Mouse (Mus musculus): Measurements from ENCODE around the gene Mcm7.

The Mcm7 gene

GRCm38 (mm10) chr5:138155443-138155976 is 16.7 kb downstream of the Mcm7 start, which contains the start of gene Zfp113:
Gene Zfp113, minus strand, starts transcription at chr5:138155744.
- DNase-seq (ENCODE audit: low spot score), result peak; percentile 66

DNA sequence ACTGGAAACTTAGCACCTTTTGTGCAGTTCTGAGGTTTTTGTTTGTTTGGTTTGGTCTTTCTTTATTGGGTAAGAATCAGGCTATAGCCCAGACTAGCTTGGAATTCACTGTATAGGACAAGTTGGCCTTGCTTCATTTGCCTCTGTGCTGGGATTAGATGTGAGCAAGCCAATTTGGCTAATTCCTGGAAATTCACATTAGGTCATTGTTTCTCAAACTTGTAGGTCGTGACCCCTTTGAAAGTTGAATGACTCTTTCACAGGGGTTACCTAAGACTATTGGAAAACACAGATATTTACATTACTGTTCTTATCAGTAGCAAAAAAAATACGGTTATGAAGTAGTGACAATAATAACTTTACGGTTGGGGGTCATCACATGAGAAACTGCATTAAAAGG is 17.8 kb downstream of the Mcm7 start:
- DNase-seq (ENCODE audit: low spot score), result no peak

- no peak for DNase-seq (ENCODE audit: low spot score)
Measured at GRCm38 (mm10) chr5:138138585-138138984, 33.6 kb downstream of the Mcm7 start.

- no peak for DNase-seq (ENCODE audit: low spot score)
Measured at GRCm38 (mm10) chr5:138137935-138138549, 34.2 kb downstream of the Mcm7 start.

DNA sequence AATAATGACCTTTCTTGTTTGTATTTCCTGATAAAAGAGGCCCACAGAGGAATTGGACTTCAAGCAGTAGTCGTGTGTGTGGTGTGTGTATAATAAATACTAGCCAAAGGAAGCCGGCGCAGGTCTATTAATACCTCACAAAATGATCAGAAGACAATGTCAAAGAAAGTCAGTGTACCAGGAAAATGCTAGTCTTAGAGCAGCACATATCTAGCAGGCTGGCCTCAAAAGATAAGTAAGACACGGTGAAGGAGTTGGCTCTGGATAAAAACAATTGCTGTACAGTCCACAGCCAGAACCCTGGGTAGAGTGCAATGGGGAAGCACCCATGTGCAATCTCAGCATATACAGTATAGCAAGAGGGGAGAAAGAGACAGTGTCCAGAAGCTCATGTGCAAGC is 35.0 kb downstream of the Mcm7 start:
- DNase-seq (ENCODE audit: low spot score), result no peak

- no peak for DNase-seq (ENCODE audit: low spot score)
Measured at GRCm38 (mm10) chr5:138132425-138133064, 39.7 kb downstream of the Mcm7 start.

GRCm38 (mm10) chr5:138118041-138118440 is 54.2 kb downstream of the Mcm7 start:
- no peak for DNase-seq (ENCODE audit: low spot score)

DNA sequence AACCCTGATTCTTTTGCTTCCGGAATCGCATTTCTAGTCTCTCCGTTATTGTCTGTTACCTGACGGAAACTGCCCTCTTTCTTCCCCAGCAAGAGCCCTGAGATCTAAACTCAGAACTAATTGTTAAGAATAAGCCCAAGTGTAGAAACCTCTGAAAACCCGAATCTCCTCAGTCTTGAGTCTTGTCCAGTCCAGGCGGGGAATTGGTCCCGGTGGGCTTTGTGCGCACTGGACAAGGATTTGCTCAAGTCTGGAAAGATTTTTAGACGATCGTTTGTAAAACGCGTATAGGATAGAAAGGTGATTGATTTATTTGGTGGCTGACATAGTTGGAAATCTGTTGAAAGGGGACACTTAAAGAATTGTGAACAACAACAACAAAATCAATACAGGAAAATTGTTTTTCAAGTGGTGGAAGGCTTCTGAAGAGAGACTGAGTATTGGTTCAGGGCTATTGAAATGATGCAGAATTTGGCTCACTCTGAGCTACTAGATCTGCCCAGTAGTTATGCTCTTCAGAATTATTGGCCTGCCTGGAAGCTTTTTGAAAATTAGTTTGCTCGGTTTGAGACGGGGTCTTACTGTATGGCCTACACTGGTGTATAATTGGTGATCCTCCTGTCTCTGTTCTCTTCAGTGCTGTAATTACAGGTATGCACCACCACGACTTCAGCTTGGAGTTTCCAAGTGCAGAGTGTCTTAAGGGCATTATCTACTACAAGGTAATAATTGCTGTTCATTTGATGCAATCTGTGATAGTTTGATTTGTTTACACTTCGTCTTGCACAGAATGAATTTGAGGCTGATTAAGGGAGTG is 54.8 kb downstream of the Mcm7 start:
- no peak for DNase-seq (ENCODE audit: low spot score)

DNA sequence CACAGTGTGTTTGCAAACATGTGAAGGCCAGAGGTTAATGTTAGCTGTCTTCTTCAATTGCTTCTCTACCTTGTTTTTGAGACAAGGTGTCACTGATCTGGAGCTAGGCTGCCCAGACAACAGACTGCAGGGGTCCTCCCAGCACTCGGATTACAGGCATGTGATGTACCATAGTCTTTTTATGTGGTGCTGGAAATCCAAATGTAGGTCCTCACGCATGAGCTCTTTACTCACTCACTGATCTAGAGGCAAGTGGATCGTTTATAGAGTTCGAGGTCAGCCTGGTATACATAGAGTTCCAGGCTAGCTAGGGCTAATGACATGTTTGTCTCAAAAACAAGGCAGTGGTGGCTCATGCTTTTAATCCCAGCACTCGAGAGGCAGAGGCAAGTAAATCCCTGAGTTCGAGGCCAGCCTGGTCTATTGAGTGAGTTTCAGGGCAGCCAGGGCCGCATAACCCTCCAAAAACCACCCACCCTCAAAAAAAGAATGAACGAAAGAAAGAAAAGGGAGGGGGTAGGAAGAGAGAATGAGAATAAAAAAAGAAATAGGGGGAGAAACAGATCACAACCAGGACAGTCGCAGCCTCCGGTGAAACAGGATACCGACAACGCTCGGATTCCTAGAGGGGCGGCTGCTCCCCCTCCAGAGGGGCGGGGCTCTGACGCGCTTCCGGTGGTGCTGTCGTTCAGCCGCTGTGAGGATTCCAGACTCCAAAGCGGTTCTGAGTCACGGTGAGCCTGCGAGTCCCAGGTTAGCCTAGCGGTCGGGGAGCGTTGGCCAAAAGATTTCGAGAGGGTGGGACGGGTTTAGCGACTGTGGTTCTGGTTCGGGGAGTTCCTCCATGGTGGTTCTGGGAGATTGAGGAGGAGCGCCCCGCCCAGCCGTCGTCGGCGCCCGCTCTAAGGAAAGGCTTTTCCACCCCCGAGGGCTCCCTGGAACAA is 55.7 kb downstream of the Mcm7 start, which contains the start of gene Zscan21:
TSS of gene Zscan21 (plus strand) at position 649 of the 944 bp plus-strand sequence.
- DNase-seq (ENCODE audit: low spot score), result peak; percentile 87
